Mouse (Mus musculus): ENCODE results near the gene Ccdc50.
A peak's percentile ranks its signal among the peaks of the same experiment; 100 is the strongest.

Ccdc50 gene

DNA sequence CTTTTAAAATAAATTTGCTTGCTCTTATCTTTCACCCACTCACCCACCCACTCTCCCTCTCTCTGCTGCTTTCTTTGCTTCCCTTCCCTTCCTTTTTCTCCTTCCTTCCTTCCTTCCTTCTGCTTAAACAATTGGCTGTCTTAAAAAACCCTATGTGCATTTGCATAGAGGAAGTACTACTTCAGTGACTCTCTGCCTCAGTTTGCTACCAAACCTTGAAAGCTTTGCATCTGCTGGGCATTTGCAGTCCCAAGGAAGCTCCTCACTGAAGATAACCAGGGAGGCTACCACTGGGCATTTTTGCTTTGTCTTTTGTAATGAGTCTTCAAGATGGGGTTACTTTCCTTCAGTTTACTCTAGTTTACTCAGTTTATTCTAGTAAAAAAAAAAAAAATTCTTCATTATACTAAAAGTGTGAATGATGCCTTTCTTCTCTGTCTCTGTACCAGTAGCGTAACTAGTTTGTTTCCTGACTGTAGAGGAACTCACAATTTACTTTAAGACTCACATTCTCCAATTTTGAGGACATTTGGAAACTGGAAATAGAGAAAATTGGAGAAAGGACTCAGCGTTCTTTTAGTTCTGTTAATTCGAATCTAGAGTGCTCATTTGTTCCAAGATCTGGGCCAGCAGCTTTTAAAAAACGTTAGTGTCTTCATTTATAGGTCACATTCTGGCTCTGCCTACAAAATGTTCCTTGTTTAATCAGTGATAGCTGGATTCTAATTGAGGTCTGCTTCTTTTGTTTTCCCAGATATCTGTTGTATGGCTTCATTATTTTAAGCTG lies 6.8 kb downstream of the Ccdc50 start:
- no peak for DNase-seq (ENCODE audit: low spot score)

DNA sequence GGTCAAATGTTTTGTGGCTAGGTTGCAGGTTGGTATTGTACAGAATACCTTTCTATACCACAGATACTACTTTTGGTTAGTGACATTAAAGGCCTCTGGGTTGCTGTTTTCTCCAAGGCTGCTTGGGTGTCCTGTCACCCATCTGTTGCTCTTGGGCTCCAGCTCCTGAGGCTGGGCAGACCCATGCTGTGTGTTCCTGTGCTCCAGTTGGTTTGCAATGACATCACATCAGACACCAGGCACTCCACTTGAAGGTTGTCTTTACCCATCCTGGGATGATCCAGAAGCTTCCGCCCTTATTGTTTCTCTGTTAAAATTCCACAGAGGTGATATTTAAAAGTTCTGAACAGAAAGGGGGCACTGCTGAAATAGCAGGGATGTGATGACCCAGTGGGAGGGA lies 8.3 kb downstream of the Ccdc50 start:
- DNase-seq (ENCODE audit: low spot score), result no peak

DNA sequence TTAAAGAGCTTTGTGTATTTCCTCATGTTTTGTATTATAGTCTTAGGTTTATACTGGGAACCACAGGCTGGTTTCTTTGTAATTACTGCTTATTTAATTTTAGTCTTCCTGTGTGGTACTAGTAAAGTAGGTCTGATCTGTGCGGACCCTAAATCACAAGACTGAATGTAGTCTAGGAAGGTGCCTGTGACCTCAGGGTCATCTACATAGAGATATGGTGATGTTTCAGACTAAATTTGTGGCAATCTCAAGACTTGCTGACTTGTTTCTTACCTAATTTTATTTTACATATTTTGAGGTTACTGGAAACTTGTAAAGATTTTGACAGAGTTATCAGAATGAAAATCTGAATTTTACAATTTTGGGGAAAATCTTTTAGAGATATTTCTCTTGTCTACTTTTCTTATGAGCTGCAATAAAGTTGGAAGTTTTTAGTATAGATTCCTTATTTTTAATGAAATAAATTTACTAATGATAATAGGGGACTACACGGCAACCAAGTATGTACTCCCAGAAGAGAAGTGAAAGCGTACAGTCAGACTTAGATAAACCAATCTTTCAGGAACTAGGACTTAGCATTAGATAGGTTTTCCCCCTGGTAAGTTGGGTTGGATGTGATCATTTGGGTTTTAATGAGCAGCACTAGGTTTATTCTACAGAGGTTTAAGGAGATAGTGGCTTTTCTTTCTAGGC lies 10.5 kb downstream of the Ccdc50 start:
- DNase-seq (ENCODE audit: low spot score), result no peak

DNA sequence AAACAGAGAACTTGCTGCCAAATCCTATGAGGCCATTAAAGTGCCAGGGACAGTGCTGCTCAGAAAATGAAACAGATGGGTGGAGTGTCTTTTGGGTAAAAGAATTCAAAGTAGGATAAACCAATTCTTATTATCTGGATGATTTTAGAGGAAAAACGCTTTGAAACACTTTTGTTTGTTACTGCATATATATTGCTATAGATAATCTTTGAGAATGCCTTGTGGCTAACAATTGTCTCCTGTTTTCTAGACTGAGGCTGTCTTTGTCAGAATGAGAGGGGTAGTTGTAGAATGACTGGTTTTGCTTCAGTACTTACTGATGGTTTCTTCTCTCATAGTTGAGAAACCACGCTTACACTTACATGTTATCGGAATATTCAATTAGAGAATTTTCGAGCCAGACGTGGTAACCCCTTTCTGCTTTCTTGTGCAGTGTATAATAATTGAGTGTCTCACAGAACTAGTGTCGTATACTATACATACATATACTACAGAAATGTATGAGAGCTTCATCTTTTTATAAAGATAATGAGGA lies 11.1 kb downstream of the Ccdc50 start:
- DNase-seq (ENCODE audit: low spot score), result no peak

DNA sequence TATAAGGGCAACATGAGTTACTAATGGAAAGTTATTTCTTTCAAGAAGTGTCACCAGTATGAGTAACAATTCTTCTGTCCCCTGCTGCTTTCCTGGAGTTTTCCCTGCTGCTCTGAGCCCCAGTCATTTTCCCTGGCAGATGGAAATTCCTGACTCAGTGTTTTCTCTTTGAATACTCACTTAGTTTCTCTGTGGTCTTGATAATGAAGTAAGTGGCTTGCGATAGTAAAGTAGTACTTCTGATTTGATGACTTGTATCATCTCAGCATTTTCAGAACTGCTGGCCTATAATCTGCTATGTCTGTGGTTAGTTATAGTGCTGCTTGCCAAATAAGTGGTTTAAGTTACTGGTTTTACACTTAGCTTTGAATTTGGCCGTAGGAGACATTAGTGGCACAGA lies 12.9 kb downstream of the Ccdc50 start:
- DNase-seq (ENCODE audit: low spot score), result no peak

DNA sequence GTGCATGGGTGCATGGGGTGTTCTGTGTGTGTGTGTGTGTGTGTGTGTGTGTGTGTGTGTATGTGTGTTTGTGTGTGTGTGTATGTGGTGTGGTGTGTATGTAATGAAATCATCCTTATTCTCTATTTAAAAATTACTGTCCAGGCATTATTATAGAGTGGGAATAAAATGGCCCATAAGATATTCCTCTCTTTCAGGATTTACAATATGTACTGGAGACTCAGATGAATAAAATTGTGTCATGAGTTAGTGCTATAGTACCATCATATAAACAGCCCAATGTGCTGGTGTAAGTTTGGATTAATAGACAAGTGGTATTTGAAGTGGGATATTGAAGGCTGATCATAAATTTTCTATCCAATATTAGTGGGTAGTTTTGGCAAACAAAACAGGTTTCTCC lies 15.4 kb downstream of the Ccdc50 start:
- DNase-seq (ENCODE audit: low spot score), result no peak

DNA sequence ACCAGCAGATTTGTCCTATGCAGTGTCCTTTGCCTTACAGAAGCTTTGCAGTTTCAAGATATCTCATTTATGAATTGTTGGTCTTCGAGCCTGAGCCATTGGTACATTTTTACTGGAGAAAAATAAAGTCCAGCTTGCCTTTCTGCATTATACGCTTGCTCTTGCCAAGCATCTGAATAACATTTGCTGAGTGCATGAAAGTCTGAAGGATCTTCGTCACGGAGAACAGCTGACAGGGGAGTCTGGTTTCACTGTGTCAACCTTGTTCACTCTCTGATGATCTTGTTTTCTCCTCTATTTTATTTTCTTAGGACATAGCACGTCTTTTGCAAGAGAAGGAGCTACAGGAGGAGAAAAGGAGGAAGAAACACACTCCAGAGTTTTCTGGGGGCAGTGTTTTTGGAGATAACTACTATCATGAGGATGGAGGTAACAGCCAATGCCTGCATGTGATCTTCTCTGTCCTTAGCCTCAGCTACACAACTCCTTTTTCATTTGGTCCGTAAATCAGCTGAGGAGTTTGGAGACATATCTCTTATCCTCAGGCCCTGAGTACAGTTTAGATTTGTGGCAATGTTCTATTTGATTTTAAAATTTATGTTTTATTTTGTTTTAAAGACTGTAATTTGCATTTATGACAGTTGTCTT lies 28.4 kb downstream of the Ccdc50 start:
- no peak for DNase-seq (ENCODE audit: low spot score)

DNA sequence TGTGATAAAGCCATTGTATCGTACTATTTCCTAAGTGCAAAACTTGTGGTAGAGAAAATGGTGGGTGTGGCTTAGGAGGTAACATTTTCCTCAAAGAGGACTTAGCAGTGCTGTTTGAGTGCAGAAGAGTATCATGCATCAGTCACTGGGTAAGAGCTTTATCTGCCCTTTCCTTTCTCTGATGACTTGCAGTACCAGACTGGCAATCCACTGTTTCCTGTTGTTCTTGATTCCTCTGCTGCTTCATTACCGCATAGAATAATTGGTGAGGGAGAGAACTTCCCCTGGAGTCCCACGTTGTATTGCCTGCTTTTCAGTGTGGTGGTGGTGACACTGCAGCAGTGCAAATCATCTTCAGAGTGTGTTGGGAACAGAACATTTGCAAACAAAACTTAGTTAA lies 29.0 kb downstream of the Ccdc50 start:
- no peak for DNase-seq (ENCODE audit: low spot score)

DNA sequence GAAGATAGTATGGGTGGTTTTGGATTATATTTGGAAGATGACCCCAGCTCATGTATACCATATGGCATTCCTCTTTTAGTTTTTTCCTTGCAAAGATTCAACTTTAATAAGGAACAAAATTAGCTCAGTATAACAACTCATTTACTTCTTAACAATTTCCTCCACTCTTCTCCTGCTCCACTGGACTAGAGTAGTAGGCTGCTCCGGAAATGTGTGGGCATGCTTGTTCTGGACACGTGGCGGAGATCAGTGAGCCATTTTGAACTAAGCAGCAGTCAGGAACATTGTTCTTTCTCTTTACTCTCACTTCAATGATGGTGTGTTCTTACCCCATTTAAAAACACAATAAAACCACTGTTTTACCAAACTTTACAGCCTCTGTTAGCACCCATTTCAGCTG lies 32.3 kb downstream of the Ccdc50 start:
- no peak for DNase-seq (ENCODE audit: low spot score)

DNA sequence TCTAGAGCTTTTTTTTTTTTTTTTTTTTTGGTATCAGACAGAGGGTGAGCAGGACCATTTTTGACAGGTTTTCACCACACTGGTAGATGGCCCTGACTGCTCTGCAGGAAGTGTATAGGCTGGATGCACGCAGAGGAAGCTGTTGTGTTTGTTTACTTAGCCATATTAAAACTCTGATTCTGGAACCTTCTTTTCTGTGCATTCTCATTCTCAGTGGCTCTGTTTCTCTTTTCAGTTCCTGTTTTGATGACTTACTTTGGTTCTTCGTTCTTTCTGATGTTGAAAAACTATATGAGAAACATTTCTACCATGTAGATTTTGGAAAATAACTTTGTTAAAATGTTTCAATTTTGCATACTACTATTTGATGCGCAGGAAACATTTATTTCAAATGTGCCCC lies 46.4 kb downstream of the Ccdc50 start:
- no peak for DNase-seq (ENCODE audit: low spot score)

DNA sequence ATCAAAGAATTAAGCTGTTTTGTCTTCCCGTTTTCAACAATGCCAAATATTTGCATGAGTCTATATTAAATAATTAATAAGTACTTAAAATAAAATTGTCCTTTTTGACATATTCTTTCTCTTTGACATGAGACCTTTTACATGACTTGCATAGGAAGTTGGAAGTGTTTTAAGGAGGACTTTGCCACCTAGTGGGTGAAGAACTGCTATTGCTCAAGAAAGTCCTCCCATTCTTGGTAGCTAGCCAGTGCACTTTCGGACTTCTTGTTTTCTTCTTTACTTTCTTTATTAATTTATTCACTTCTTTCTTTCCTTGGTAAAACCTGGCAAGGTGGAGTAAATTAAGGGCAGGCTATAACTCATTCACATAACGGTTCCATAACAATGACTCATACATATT lies 55.3 kb downstream of the Ccdc50 start:
- no peak for DNase-seq (ENCODE audit: low spot score)

DNA sequence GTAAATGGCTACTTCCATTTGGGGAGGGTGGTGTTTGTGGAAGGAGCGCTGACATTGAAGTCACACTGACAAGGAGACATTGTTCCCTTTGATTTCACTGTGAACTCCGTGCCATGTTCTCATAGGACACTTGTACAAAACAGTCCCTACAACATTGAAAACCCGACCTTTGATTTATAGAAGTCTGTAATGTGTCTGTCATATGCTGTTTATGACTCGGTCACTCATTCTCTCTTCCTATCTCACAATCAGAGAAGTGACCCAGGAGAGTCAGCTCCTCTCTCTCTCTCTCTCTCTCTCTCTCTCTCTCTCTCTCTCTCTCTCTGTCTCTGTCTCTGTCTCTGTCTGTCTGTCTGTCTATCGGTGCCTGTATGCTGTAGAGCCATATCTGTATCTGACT lies 60.7 kb downstream of the Ccdc50 start:
- no peak for DNase-seq (ENCODE audit: low spot score)

DNA sequence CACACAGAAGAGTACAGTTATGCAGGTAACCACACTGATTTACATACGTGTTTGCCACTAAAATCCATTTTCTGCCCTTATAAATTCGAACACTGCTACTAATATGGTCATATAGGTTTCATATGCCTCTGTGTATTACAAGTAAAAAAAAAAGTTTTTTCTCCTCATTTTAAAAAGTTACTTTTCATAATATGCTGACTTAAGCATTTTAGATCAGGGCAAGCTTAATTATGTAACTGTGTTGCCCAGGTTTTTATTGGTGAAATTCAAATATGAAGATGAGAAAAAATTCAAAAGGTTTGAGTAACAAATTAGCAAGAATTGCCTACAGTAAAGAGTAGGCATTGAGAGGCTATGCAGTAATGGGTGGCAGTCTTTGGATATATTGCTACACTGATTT lies 62.0 kb downstream of the Ccdc50 start:
- DNase-seq (ENCODE audit: low spot score), result no peak

DNA sequence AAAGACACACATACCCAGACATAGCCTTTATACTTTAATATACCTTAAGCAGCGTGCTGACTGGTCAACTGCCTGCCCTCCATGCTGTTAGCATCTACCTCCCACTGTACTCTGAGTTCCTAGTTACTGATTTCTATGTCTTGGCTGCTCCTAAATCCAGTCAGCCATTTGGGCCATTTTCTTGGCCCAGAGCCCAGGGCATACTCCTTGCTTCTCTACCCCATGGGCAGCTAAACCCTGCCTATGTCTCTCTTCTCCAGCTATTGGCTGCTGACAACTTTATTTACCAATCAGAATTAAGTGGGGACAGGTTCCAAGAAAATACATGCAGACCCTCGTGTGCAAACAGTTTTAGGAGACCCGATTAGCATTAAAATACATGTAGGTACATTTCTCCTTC lies 64.7 kb downstream of the Ccdc50 start:
- no peak for DNase-seq (ENCODE audit: low spot score)

DNA sequence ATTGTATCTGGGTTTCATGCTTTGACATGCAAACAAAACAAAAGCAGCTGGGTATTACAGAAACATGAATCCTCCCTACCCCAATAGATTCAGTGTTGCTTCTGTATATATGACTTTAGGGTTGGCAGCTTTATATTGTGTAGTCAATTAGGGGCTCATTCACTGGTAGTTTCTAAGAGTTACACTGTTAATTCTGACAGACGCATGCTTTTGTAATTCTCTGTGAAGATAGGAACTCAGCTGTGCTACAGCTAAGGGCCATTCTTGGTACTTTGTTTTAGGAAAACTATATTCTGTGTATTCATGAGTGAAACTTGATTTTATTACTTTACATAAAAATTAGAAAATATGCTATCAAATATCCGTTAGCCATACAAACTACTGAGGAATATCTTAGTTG lies 65.2 kb downstream of the Ccdc50 start:
- no peak for DNase-seq (ENCODE audit: low spot score)

DNA sequence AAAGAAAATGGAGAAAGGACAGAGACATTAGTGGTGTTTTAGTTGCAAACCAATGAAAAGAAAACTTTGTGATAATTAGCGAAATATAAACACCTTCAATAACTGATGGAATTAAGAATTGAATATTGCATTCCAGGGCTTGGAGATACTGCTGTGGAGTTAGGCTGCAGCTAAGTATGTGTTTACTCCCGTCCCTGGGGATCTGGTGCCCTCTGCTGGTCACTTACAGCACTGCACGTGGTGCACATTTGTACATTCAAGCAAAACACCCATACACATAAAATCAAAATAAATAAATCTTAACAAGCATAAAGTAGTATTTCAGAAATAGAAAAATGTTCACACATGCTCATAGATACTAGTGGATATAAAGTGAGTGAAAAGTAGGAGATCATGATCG lies 68.6 kb downstream of the Ccdc50 start:
- DNase-seq (ENCODE audit: low spot score), result peak; percentile 3

DNA sequence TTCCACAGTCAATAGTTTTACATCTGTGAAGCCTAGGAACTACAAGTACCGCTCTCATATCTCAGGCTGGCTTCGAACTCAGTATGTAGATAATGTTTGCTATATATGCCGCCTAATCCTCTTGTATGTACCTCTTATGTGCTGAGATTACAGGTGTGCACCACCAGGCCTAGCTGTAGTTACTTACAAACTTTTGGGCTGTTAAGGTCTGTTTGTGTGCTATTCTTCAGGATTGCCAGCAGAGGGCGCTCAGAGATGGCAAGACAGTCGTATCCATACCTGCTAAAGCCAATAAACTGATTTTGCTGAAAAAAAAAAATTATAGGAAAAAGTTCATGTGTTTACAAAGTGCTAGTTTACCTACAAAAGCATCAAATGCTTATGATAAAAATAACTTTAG lies 80.1 kb downstream of the Ccdc50 start:
- no peak for DNase-seq (ENCODE audit: low spot score)

DNA sequence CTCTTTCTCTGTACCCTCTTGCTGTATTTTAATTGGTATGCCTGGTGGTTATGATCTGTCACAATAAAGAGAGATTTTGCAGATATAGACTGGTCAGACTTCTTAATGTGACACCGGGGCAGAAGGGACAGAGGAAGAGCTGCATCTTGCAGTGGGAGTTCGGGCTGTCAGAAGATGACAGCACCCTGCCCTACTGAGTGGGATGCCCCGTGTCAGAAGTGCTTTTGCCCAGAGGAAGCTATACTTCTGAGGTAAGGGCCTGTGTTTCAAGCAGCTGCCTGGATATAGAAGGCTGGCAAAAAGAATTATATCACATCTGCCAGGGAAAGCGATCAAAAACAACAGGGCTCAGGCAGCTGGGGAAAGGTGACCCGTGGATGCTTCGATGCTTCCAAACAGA lies 82.7 kb downstream of the Ccdc50 start:
- no peak for DNase-seq (ENCODE audit: low spot score)

DNA sequence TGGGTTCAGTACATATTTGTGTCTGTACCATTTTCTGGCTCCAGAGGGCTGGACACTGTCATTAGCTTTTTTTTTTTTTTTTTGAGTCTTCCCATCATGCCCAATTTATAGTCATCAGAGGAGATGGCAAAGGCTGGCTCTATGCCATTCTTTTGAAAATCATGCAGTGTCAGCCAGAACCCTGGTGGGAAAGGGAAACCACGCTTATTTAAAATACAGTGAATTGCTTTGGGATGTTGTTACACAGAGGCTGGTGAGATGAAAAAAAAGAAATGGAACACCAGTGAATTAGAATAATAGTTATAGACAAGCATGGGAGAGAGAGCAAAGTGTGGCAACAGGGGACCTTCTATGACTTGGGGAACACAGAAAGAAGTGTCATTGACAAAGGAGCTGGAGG lies 95.2 kb downstream of the Ccdc50 start:
- DNase-seq (ENCODE audit: low spot score), result no peak

Measured in ovary, adult 18-20 months (tissue).